Mouse (Mus musculus) monocyte, adult 5-6 weeks (primary cell): ENCODE results near the gene Inhbc. TPM values are rescaled to one million over a fixed set of nuclear protein-coding genes. Genes with fewer than 3 reads are reported as not detected.
A peak's percentile ranks its signal among the peaks of the same experiment; 100 is the strongest.

ENCODE experiments used
- ATAC-seq: fragments of 153-309, 156-312 bp; replicated peaks from 2 replicates; pipeline ENCODE4 v1.8.0; 2017; ENCODE audit warnings: mild to moderate bottlenecking; ENCODE audit not compliant: low TSS enrichment, insufficient number of reproducible peaks, severe bottlenecking, poor library complexity, low FRiP score
- total RNA-seq: library from RNA; stranded (forward); fragments of 200-1000, 200-491, 200-594 nt; gene quantifications from 3 replicates; pipeline ENCODE4 v1.2.3, GENCODE M21; 2017

The Inhbc gene
- not detected in 3 replicates for total RNA-seq

DNA sequence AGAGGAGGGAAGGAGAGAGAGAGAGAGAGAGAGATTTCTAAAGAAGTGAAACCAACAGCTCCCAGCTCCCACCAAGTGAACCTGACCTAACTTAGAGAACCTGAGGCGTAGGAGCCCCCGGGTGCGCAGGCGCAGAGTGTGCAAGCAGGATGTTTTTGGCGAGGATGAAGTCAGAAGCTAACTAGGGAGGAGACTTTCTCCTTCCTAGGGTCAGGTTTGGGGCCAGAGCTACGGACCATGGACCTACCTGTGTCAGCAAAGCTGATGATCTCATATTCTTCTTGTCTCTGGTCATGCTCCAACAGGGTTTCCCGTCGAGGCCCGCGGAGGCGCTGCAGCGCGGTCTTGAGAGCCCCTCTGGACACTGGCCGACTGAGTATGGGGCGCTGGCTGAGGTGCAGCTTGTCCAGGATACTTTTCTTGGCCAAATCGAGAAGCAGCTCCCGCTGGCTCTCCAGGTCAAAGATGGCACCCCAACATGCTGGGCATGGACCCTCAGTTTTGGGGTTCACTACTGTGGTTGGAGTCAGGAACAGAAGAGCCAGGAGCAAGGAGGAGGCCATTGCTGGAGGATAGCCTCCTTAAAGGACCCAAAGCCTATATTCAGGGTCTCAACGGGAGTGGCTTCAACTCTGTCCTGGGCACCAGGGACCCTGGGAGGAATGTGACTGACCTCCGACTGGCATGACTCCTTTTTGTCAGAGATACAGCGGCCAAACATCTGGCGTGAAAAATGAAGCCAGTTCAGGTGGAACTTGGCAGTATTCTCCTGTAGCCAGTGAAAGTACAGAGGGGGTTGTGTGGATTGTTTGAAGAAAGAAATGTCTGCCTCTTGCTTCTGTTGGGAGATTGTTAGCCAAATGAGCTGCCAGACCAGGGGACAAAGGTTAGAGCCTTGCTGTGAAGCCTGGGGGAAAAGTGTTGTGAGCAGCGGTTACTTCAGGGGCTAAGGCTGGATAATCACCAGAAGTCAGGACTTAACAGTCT, at the start of gene Inhbc:
Inhbc (minus strand) TSS at position 598 of the 987 bp plus-strand sequence.
- ATAC-seq, result no peak

DNA sequence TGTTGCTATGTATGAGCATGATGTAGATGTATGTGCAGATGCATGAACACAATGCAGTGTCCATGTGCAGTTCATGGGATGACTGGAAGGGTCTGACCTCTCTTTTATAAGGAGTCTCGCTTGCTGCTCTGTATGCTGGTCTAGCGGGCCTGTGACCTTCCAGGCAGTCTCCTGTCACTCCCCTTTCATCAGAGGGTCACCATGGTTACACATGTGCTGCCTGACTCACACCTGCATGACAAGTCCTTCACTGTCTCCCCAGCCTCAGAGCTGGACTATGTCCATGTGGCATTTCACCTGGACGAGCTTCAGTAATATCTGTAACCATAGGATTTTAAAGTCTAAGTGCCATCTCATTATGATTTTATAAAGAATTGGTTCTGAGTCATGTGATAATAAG, 43.9 kb upstream of the Inhbc start:
- ATAC-seq, result no peak

DNA sequence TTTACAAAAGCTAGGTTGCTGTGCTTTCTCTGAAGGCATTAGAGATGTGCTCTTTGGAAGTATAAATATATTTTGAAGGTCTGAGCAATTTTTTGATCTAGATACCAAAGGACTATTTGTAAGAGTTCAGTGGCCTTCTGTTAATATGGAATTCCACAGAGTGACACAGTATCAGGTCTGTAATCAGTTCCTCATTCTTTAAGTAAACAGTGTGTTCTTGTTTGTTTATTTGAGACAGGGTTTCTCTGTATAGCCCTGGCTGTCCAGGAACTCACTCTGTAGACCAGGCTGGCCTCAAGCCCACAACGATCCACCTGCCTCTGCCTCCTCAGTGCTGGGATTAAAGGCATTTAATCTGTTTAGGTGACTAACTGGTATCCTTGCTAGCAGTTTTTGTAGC, 43.4 kb upstream of the Inhbc start:
- no peak for ATAC-seq

DNA sequence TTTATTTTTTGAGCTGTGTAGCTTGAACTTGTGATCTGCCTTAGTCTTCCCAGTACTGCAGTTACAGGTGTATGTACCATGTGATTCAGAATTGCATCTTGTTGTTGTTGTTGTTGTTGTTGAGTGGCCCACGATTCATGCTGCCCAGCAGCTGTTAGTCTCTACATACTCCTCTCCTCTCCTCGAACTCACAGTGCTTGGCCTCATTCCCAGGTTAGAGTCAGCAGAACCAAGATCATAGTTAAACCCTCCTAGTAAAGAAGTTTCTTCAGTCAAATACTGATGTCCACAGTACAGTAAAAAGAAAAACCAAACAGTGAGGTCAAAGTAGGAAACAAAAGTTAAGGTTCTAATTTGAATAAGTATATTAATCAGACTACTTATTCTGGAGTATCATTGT, 42.5 kb upstream of the Inhbc start:
- no peak for ATAC-seq

DNA sequence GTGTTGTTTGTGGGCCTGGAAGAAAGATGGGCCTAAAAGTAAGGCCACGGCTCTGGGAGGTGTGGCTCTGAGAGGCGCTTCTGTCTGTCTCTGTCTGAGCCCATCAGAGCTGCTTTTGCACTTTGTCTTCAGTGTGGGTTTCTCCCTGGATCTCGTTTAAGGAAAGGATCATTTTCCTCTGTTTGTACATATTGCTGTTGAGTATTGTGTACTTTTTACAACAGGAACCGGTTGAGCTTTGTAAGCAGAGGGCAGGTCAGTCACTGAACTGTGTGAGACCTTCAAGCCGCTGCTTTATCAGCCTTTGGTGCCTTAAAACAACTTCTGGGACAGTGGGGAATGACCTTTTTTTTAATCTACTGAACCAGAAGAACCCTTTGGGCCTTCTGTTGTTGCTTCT, 41.9 kb upstream of the Inhbc start:
- ATAC-seq, result no peak

DNA sequence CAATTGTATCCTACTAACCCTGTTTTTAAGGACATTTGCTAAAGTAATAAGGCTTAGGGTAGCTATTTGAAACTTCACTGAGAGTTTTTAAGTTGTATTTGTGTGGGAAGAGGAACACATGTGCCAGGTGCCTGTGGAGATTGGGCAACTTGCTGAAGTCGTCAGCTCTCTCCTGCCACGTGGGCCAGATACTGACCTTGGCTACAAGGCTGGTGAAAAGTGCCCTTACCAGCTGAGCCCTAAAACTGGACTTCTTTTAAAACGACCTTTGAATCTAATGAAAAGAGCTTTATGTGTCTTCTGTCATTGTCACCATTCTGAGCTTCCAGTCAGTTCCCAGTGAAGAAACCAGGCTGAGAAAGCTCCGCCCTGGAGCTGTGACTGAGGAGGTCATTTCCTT, 37.2 kb upstream of the Inhbc start:
- no peak for ATAC-seq

DNA sequence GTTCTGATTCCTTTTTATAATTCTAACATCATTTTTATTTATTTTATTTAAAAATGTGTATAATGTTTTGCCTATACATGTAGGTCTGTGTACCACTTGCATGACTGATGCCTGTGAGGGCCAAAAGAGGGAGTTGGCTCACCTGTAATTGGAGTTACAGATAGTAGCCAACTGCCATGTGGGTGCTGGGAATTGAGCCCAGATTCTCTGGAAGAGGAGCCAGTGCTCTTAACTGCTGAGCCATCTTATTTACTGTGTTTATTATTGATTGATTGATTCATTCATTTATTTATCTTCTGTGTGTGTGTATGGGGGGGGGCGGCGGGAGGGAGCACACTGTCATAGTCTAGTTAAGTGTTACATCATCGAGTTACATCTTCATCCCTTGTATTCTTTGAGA, 34.5 kb upstream of the Inhbc start:
- ATAC-seq, result no peak

DNA sequence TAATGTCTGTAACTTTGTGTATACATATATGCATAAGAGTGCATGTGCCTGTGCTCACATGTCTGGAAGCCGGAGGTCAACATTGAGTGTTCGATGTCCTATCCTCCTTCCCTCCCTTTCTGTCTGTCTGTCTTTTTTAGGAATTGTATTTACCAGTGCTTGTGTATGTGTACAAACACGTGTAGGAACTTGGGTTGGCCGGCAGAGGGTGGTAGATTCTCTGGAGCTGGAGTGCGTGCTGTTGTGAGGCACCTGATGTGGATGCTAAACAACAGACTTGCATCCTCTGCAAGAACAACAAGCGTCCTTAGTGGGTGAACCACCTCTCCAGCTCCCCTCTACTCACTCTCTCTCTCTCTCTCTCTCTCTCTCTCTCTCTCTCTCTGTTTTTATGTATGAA, 21.5 kb upstream of the Inhbc start:
- ATAC-seq, result no peak

DNA sequence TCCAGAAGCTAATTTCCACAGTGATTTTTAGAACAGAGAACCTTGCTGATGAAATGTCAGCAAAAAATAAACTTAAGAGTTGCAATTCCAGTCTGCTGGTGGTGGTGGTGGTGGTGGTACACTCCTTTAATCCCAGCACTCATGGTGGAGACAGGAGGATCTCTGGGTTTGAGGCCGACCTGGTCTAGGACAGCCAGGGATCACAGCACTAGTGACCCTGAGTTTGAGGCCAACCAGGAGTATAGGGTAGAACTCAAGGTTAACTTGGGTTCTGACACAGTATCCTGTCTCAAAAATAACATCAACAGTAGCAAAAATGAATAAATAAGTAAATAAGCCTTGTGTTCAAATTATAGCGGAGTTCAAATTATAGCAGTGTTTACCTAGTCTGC, 11.5 kb upstream of the Inhbc start:
- no peak for ATAC-seq

DNA sequence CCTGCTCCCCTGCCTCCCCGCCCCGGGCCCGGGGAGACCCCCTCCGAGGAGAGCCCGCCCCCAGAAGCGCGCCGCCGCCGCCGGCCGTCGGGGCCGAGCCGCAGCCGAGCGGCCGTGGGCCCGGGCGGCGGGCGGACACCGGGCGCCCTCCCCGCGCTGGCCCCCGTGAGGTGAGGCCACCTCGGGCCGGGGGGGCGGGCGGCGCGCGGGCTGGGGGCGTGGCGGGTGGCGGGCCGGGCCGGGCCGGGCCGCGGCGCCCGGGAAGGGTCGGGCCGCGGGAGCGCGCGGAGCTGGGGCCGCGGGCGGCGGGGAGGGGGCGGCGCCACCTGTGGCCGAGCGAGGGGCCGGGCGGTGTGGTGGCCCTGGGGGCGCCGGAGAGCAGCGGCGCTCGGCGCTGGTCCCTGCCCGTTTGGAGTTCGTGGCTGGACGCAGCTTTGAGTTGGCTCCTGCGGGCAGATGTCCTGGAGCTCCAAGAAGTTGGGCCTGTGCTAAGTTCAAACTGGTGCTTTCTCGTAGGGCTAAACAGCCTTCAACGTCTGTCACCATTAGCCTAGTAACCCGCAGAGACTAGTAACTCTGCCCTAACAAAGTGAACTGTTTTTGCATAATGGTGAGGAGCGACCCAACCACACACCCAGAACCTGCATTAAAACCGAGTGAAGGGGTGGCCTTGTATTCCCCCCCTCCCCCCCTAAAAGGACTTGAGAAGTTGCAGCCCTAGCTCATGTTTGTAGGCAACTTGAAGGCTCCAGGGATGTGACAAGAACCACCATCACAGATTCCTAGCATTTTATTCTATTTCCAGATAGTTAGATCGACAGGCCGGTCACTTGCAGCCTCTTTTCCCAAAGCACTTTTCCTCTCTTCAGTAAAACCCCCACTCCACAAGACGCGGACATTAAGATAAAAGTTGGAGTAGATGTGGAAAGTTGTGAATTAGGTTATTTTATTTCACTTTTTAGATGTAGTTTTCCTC, 10.8 kb upstream of the Inhbc start:
- 0 out of 2 replicates have a peak, but pooled peaks have one; percentile 48 for ATAC-seq

DNA sequence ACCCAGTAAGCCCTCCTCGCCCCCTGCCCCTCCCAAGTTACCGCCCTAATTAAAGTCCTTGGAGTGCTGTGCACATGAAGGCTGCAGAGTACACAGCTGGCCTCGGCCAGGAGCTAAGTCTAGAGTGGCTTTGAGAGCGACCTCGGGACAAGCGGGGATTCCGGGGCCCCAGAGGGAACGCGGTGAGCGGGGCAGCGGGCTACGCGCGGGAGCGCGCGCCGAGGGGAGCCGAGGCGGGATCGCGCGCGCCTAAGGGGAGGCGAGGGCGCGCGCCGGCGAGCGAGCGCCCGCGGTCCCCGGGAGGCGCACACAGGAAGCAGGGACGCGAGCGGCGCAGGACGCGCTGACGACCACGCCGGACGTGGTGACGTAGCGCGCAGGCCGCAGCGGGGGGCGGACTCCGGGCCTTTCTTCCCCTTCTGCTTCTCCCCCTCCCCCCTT, 10.0 kb upstream of the Inhbc start, which contains the start of gene R3hdm2:
R3hdm2 (plus strand) TSS at position 77 of the 441 bp plus-strand sequence.
- ATAC-seq, result peak; percentile 92

DNA sequence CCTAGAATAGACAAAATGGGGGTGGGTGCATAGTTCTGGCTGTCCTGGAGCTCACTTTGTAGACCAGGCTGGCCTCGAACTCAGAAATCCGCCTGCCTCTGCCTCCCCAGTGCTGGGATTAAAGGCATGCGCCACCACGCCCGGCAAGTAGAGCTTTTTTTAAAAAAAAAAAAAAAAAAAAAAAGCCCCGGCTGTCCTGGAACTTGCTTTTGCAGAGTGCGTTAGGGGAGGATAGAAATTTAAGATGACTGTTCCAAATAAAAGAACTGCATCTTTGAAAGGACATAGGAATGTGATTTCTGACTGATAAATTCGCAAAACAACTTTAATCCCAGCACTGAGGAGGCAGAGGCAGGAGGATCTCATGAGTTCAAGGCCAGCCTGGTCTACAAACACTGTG, 9.4 kb upstream of the Inhbc start:
- no peak for ATAC-seq

DNA sequence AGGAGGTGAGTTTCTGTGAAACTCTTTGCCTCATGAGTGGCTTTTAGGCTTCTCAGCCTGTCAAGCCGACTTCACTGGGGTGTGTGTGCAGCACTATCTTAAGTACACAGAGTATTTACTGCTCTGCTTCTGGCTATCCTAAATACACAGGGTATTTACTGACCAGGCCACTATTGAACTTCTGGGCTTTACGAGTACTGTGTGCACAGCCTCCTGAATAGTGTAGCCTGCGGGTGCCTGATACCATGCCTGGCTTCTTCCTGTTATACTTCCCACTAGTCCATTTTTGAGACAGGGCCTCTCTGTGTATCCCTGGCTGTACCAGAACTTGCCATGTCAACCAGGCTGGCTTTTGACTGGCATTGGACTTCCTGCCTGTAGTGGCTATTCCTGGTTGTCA, 7.5 kb upstream of the Inhbc start:
- no peak for ATAC-seq

DNA sequence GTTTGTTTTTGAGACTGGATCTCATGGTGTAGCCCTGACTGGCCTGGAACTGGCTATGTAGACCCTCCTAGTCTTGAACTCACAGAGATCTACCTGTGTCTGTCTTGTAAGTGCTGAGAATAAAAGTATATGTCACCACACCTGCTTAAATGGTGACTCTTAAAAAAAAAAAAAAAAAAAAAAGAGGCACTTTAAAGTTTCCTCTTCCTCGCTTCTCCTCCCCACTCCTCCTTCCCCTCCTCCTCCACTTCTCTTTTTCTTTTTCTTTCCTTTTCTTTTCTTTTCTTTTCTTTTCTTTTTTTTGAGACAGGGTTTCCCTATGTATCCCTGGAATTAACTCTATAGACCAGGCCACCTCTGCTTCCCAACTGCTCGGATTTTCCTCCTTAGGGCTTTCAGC, 792 bp upstream of the Inhbc start:
- ATAC-seq, result no peak

DNA sequence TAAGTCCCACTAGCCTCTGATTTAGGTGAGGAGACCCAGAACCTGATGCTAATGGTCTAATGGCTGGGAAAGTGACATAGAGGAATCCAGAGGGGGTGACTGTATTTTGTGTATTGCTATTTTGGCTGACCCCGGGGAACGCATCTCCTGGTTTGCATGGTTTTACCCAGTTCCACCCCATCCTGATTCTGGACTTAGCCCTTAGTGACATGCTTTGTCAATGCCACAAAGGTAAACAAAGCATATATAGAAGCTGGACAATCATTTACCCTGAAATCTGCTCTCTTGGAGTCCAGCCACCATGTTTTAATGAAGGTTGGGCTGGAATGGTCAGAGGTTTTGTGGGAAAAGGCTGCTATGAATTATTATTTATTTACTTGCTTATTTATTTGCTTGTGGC, 2.0 kb downstream of the Inhbc start:
- ATAC-seq, result no peak

DNA sequence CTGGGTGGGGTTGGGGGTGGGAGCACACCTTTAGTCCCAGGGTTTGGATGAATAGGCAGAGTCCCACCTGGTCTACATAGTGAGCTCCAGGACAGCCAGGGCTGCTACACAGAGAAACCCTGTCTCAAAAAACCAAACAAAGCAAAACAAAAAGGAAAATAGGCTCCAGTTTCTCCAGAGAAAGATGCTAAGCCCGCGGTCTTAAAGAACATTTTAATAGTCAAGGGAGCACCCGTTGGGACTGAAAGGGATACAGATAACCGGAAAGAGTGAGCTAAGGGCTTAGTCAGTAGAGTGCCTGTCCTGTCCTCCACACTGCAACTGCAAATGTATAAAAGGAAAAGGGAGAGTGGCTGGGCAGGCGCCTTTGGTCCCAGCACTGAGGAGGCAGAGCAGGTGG, 3.1 kb downstream of the Inhbc start:
- no peak for ATAC-seq

DNA sequence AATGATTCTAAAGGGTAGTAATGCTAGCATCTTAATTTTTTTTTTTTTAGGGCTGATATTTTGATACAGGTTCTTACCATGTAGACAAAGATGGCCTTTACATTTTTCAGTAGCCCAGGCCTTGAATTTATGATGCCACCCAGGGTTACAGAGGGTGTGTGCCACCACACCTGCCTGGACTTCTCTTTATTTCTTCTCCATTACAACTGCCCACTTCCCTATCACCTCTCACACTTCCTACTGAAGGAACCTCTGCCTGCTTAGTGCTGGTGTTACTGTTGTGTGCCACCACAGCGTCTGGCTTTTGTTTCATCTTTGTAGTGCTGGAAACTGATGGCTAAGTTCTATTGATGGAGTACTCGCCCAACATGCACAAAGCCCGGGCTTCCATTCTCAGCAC, 9.5 kb downstream of the Inhbc start:
- ATAC-seq, result peak; percentile 67; the same call in 1 of the 2 replicates

DNA sequence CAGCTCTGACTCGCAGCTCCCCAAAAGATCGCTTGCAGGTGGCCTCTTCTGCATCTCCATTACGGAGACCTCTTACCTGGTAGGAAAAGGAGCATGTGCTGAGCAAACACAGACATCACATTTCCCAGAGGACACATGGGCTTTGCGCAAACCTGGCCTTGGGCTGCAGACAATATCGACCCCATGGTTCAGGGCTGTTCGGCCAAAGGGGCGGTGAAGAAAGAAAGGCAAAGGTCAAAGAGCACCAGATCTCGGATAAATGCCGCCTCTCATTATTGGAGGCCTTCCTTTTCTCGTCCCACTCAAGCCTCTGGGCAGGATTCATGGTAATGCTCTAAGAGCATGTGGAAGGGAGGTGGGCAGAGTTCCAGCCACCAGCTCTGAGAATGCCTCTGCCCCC, 14.9 kb downstream of the Inhbc start:
- no peak for ATAC-seq
